Mouse (Mus musculus) stomach, embryonic 15.5 days (tissue): ENCODE data around the gene Prr19. TPM values are rescaled to one million over a fixed set of nuclear protein-coding genes. Genes with fewer than 3 reads are reported as not detected.
"Not testable (repeated sequence)": the region's sequence is repeated elsewhere in the genome, so short reads cannot be mapped to it uniquely, and the experiment has no call there.

Source experiments
- ATAC-seq: fragments of 200-750 bp; cut with Nextera tagmentation; 2 replicates; pipeline ENCODE4 v1.8.0; 2017; ENCODE audit warnings: low read depth, moderate number of reproducible peaks, moderate TSS enrichment; ENCODE audit not compliant: insufficient read depth, low FRiP score
- H3K27ac ChIP-seq: fragments of 300-500 bp; sonication (generic); 2 replicates; pipeline ENCODE4 v1.5.1; 2015; ENCODE audit warnings: mild to moderate bottlenecking, inconsistent platforms
- H3K27me3 ChIP-seq: fragments of 300-500 bp; sonication (generic); replicated peaks from 2 replicates; pipeline ENCODE4 v1.6.1; 2015; ENCODE audit warnings: inconsistent platforms
- H3K36me3 ChIP-seq: fragments of 300-500 bp; sonication (generic); 2 replicates; pipeline ENCODE4 v1.6.1; 2015; ENCODE audit warnings: inconsistent platforms
- H3K4me1 ChIP-seq: fragments of 300-500 bp; sonication (generic); 2 replicates; pipeline ENCODE4 v1.6.1; 2015; ENCODE audit warnings: inconsistent platforms
- H3K4me2 ChIP-seq: fragments of 300-500 bp; sonication (generic); 2 replicates; pipeline ENCODE4 v1.6.1; 2015; ENCODE audit warnings: mild to moderate bottlenecking, inconsistent platforms
- H3K4me3 ChIP-seq: fragments of 300-500 bp; sonication (generic); replicated peaks from 2 replicates; pipeline ENCODE4 v1.5.1; 2015; ENCODE audit warnings: inconsistent platforms
- H3K9ac ChIP-seq: fragments of 300-500 bp; sonication (generic); 2 replicates; pipeline ENCODE4 v1.6.1; 2015; ENCODE audit warnings: inconsistent platforms
- H3K9me3 ChIP-seq: fragments of 300-500 bp; sonication (generic); 2 replicates; pipeline ENCODE4 v1.6.1; 2016; ENCODE audit warnings: inconsistent platforms
- WGBS: fragments of 180-500 bp; shearing (Covaris S2); methylation state at CpG from one replicate; pipeline ENCODE4 v1.1.7; 2015; 5-methylcytosine and 5-hydroxymethylcytosine counted together
- polyA plus RNA-seq: library from polyadenylated mRNA; unstranded; fragments of >200 nt; fragmentation: Nextera tagmentation; extraction: Ambion mirVana; gene quantifications from 2 replicates; pipeline ENCODE4 v1.2.1, GENCODE M21; 2015

The Prr19 gene
- polyA plus RNA-seq, 1 experiment from 2014 or later = 0.41 TPM

GRCm38 (mm10) chr7:25315306-25316041, 14.3 kb downstream of the Prr19 start:
- no peaks in the 10 kb centered on the region for H3K9me3 ChIP-seq
- WGBS = 2% methylated on average over 69 of the region's 69 CpGs
- peak overlapping the region; percentile 87 for H3K4me2 ChIP-seq
- peak overlapping the region; percentile 67 for H3K4me3 ChIP-seq
- peaks cover 51% of the 10 kb centered on the region for H3K27me3 ChIP-seq
- no peaks in the 10 kb centered on the region for H3K36me3 ChIP-seq
- peaks cover 31% of the 10 kb centered on the region for H3K4me1 ChIP-seq
- no peak for ATAC-seq
- H3K27ac ChIP-seq = no peak overlapping the region
- H3K9ac ChIP-seq = no peak overlapping the region

DNA sequence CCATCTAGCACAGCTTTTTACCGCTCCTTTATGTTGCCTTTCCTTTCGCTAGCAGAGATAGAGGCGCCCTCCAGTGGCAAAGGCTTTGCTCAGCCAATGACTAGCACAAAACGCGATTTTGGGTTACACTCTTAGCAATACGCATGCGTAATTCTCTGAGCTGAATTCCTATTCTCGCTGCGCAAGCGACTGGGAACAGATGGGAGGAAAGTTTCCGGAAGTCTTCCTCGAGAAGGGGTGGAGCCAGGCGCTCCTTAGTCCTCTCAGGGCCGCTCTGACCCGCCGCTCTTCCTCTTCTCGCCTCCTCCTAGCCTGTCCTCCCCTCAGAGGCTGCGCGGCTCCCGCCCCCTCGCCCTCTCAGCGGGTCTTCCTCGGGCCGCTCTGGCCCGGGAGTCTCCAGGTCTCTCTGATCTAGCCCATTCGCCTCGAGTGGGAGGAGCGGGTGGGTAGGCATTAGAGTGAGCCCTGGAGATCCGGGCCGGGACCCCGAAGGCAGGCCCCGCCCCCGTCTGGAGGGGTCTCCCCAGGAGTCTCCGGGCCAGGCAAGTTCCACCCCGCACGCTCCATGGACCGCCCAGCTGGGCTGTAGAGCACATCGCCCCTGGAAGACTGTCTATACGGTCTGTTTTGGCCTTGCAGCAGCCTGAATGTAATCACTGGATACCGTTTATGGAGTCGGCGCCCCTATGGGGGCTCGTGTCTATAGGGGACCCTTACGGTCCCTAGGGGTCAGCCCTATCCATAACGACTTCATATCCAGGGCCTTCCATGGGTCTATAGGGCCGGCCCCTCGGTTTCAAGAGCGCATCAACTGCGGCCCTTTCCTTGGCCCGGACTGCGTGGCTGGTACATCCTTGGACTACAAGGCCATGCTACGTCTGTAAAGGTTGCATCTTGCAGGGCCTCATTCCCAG, 15.6 kb downstream of the Prr19 start, which contains the start of gene Megf8:
Gene Megf8 (plus strand): TSS at position 633 of the 914 bp plus-strand sequence.
- H3K4me2 ChIP-seq = peak within 1 kb of the TSS; percentile 98
- H3K27me3 ChIP-seq = peaks cover 42% of the 10 kb centered on the region
- no peaks in the 10 kb centered on the region for H3K9me3 ChIP-seq
- peaks cover 36% of the 10 kb centered on the region for H3K4me1 ChIP-seq
- no peaks in the 10 kb centered on the region for H3K36me3 ChIP-seq
- under 1% methylated on average over 52 of the region's 52 CpGs for WGBS
- H3K27ac ChIP-seq = peak within 1 kb of the TSS; percentile 87
- peak; percentile 97 for ATAC-seq
- peak within 1 kb of the TSS; percentile 65 for H3K9ac ChIP-seq
- peak within 1 kb of the TSS; percentile 67 for H3K4me3 ChIP-seq

DNA sequence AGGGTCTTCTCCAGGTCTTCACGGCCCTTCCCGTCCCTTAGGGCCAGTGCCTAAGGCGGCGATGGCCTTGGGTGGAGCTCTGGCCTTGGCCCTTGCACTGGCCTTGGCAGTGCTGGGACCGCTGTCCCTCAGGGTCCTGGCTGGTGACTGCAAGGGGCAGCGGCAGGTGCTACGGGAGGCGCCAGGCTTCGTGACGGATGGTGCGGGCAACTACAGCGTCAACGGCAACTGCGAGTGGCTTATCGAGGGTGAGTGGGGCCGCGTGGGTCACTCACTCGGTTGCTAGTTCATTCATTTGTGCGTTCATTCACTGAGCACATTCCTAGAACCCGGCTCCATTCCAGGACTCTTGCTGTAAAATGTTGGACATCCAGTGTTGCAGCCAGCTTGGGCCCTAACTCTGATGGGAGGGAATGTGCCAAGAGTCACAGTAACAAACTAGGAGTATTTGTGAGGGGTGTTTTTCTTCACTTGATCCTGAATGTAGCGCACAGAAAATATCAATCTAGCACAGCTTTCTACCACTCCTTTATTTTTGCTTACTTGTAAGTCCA, 16.3 kb downstream of the Prr19 start:
- ATAC-seq = no peak
- Histone ChIP-seq H3K27me3 (peaks cover 35% of the 10 kb centered on the region), H3K4me1 (peaks cover 41% of the 10 kb centered on the region), H3K36me3 (no peaks in the 10 kb centered on the region), H3K9ac (peak overlapping the region; percentile 65), H3K9me3 (no peaks in the 10 kb centered on the region), H3K4me2 (peak overlapping the region; percentile 98), H3K4me3 (peak overlapping the region; percentile 67), H3K27ac (peak overlapping the region; percentile 87)
- 10% methylated on average over 21 of the region's 21 CpGs for WGBS

- Histone ChIP-seq H3K36me3 (no peaks in the 10 kb centered on the region), H3K4me1 (peaks cover 19% of the 10 kb centered on the region), H3K4me3 (peak overlapping the region; percentile 16; the same call in 1 of the 2 replicates), H3K9me3 (no peaks in the 10 kb centered on the region), H3K9ac (no peak overlapping the region), H3K27ac (peak overlapping the region; percentile 86), H3K27me3 (no peaks in the 10 kb centered on the region), H3K4me2 (peak overlapping the region; percentile 24)
- peak; percentile 75 for ATAC-seq
- 15% methylated on average over 6 of the region's 6 CpGs for WGBS
These were observed 20.9 kb downstream of the Prr19 start for GRCm38 (mm10) chr7:25322058-25322484.

- Histone ChIP-seq H3K36me3 (no peaks in the 10 kb centered on the region), H3K27me3 (no peaks in the 10 kb centered on the region), H3K4me2 (no peak overlapping the region), H3K4me1 (peaks cover 10% of the 10 kb centered on the region), H3K27ac (no peak overlapping the region), H3K9me3 (no peaks in the 10 kb centered on the region), H3K9ac (no peak overlapping the region), H3K4me3 (no peak overlapping the region)
- no peak for ATAC-seq
- WGBS = 86% methylated on average over 2 of the region's 2 CpGs
These were observed 22.0 kb downstream of the Prr19 start for GRCm38 (mm10) chr7:25323219-25323618.

DNA sequence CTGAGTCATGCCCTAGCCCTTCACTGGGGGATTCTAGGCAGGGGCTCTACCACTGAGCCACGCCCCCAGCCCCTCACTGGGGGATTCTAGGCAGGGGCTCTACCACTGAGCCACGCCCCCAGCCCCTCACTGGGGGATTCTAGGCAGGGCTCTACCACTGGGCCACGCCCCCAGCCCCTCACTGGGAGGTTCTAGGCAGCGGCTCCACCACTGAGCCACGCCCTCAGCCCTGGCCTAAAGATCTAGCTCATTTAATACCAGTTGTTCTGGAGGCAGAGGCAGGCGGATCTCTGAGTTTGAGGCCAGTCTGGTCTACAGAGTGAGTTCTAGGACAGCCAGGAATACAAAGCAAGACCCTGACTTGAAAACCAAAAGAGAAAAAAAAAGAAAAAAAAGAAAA, 24.2 kb downstream of the Prr19 start:
- H3K4me1 ChIP-seq, H3K9ac ChIP-seq, ATAC-seq, H3K36me3 ChIP-seq, H3K27ac ChIP-seq, H3K9me3 ChIP-seq, H3K27me3 ChIP-seq, H3K4me2 ChIP-seq, H3K4me3 ChIP-seq: not testable (repeated sequence)
- WGBS = 83% methylated on average over 6 of the region's 6 CpGs

DNA sequence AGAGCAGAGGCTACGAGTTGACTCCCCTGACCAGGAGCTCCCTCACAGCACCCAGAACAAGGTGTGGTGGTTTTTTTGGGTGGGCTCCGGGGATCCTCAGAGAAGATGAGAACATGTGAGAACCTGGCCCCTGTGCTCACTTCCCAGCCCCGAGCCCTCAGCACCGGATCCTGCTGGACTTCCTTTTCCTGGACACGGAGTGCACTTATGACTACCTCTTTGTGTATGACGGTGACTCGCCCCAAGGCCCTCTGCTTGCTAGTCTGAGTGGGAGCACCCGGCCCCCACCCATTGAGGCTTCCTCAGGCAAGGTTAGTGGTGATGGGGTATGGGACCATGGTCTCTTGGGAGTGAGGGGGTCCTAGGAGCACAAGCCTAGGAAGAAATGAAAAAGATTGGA, 25.0 kb downstream of the Prr19 start:
- no peaks in the 10 kb centered on the region for H3K9me3 ChIP-seq
- H3K9ac ChIP-seq = no peak overlapping the region
- no peak overlapping the region for H3K4me3 ChIP-seq
- no peak for ATAC-seq
- H3K36me3 ChIP-seq = 0 out of 2 replicates have a peak, but pooled peaks cover 4% of the 10 kb centered on the region
- no peak overlapping the region for H3K4me2 ChIP-seq
- H3K4me1 ChIP-seq = peaks cover 10% of the 10 kb centered on the region
- no peak overlapping the region for H3K27ac ChIP-seq
- H3K27me3 ChIP-seq = no peaks in the 10 kb centered on the region
- 82% methylated on average over 8 of the region's 8 CpGs for WGBS

DNA sequence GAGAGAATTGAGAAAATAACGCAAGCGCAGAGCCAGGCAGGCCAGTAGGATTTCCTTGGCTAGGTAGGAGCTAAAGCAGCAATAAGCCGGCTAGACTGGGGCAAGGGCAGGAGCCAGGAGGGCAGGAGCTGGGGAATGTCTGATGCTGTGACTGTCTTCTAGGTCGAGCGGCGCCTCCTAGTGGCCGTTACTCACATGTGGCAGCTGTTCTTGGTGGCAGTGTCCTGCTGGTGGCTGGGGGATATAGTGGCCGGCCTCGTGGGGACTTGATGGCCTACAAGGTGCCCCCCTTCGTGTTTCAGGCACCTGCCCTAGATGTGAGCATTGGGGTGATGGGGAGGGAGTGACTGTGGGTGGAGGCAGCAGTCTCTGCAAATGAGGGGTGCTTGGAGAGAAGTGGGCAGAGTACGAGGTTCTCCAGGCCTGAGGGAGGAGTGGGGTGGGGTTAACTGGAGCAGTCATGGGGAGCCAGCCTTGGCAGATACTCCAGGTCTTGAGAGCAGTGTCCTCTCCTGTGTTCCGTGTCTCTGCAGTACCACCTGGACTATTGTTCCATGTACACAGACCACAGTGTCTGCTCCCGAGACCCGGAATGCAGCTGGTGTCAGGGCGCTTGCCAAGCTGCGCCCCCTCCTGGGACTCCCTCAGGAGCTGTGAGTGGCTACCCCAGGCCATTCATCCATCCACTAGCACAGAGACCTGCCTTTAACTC, 32.5 kb downstream of the Prr19 start:
- no peaks in the 10 kb centered on the region for H3K4me1 ChIP-seq
- H3K9ac ChIP-seq = no peak overlapping the region
- 47% methylated on average over 16 of the region's 16 CpGs for WGBS
- peaks cover 15% of the 10 kb centered on the region for H3K36me3 ChIP-seq
- no peaks in the 10 kb centered on the region for H3K27me3 ChIP-seq
- no peak overlapping the region for H3K27ac ChIP-seq
- H3K4me3 ChIP-seq = no peak overlapping the region
- no peak overlapping the region for H3K4me2 ChIP-seq
- 0 out of 2 replicates have a peak, but pooled peaks have one; percentile 37 for ATAC-seq
- no peaks in the 10 kb centered on the region for H3K9me3 ChIP-seq

GRCm38 (mm10) chr7:25334472-25334871, 33.3 kb downstream of the Prr19 start:
- Histone ChIP-seq H3K9me3 (no peaks in the 10 kb centered on the region), H3K9ac (no peak overlapping the region), H3K27ac (no peak overlapping the region), H3K4me1 (no peaks in the 10 kb centered on the region), H3K4me3 (no peak overlapping the region), H3K4me2 (no peak overlapping the region), H3K36me3 (peaks cover 15% of the 10 kb centered on the region), H3K27me3 (no peaks in the 10 kb centered on the region)
- no peak for ATAC-seq
- 80% methylated on average over 11 of the region's 12 CpGs for WGBS

GRCm38 (mm10) chr7:25339329-25339728, 38.1 kb downstream of the Prr19 start:
- H3K4me1 ChIP-seq = no peaks in the 10 kb centered on the region
- H3K9ac ChIP-seq = no peak overlapping the region
- ATAC-seq = no peak
- no peak overlapping the region for H3K27ac ChIP-seq
- WGBS = 87% methylated on average over 9 of the region's 9 CpGs
- peaks cover 20% of the 10 kb centered on the region for H3K36me3 ChIP-seq
- no peaks in the 10 kb centered on the region for H3K9me3 ChIP-seq
- no peak overlapping the region for H3K4me2 ChIP-seq
- H3K27me3 ChIP-seq = no peaks in the 10 kb centered on the region
- no peak overlapping the region for H3K4me3 ChIP-seq

DNA sequence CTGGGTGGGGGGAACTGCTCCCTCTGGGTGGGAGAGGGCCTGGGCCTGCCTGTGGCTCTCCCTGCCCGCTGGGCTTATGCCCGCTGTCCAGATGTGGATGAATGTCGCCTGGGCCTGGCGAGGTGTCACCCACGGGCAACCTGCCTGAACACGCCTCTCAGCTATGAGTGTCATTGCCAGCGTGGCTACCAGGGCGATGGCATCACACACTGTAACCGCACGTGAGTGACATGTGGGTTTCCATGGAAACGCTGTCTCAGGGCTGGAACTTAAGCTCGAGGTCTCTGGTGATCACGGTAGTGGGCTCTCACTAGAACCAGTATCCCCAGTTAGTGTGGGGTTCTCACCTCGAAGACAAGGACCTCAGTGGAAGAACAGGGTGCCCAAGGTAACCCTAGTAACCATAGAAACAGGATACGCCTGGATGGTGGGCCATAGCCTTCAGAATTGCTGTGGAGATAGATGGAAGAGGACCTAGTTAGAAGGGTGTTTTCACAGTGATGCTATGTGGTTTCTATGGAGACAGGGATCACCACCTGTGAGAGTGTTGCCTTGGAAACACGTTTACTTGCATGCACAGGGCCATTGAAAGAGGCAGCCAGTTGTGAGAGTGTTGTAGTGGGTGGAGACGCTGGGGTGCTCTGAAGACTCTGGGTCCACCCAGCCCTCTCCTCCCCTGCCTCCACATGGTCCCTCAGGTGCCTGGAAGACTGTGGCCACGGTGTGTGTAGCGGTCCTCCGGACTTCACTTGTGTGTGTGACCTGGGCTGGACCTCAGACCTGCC, 40.0 kb downstream of the Prr19 start:
- no peak for ATAC-seq
- 82% methylated on average over 20 of the region's 20 CpGs for WGBS
- peaks cover 19% of the 10 kb centered on the region; the same call in 1 of the 2 replicates for H3K36me3 ChIP-seq

More for the DNA sequence above, 40.0 kb downstream of the Prr19 start:
- H3K9ac ChIP-seq = no peak overlapping the region
- H3K4me2 ChIP-seq = no peak overlapping the region
- no peak overlapping the region for H3K4me3 ChIP-seq
- no peak overlapping the region for H3K27ac ChIP-seq
- no peaks in the 10 kb centered on the region for H3K9me3 ChIP-seq
- no peaks in the 10 kb centered on the region for H3K4me1 ChIP-seq
- H3K27me3 ChIP-seq = no peaks in the 10 kb centered on the region
